Mouse (Mus musculus) lung, embryonic 14.5 days (tissue): ENCODE data around the gene Robo1. TPM values are rescaled to one million over a fixed set of nuclear protein-coding genes. Genes with fewer than 3 reads are reported as not detected.

Source experiments
- ATAC-seq: fragments of 200-750 bp; cut with Nextera tagmentation; 2 replicates; pipeline ENCODE4 v1.8.0; 2017; ENCODE audit warnings: mild to moderate bottlenecking, moderate TSS enrichment, moderate library complexity; ENCODE audit not compliant: insufficient read depth
- DNase-seq: peaks from one replicate; pipeline ENCODE4 v3.0.0-alpha.2; 2015
- H3K27ac ChIP-seq: fragments of 300-500 bp; sonication (generic); 2 replicates; pipeline ENCODE4 v1.5.1; 2014; ENCODE audit warnings: low read depth, mild to moderate bottlenecking, moderate library complexity
- H3K27me3 ChIP-seq: fragments of 300-500 bp; sonication (generic); 2 replicates; pipeline ENCODE4 v1.6.1; 2014; ENCODE audit warnings: low read length, control low read depth; ENCODE audit not compliant: insufficient read depth
- H3K36me3 ChIP-seq: fragments of 300-500 bp; sonication (generic); 2 replicates; pipeline ENCODE4 v1.6.1; 2014; ENCODE audit warnings: control low read depth; ENCODE audit not compliant: insufficient read depth
- H3K4me1 ChIP-seq: fragments of 300-500 bp; sonication (generic); 2 replicates; pipeline ENCODE4 v1.6.1; 2014; ENCODE audit warnings: antibody characterized with exemption, control low read depth; ENCODE audit not compliant: insufficient read depth
- H3K4me2 ChIP-seq: fragments of 300-500 bp; sonication (generic); 2 replicates; pipeline ENCODE4 v1.6.1; 2014; ENCODE audit warnings: mild to moderate bottlenecking
- H3K4me3 ChIP-seq: fragments of 300-500 bp; sonication (generic); 2 replicates; pipeline ENCODE4 v1.5.1; 2014; ENCODE audit warnings: low read depth, low read length
- H3K9ac ChIP-seq: fragments of 300-500 bp; sonication (generic); 2 replicates; pipeline ENCODE4 v1.6.1; 2014
- H3K9me3 ChIP-seq: fragments of 300-500 bp; sonication (generic); 2 replicates; pipeline ENCODE4 v1.6.1; 2016; ENCODE audit warnings: low read depth, low read length, control low read depth
- CTCF ChIP-seq: IDR thresholded peaks from 2 replicates; pipeline ENCODE4 v1.5.1; 2016; ENCODE audit warnings: antibody characterized with exemption, low read depth
- WGBS: fragments of 180-500 bp; shearing (Covaris S2); extraction: QIAGEN DNeasy Blood & Tissue Kit; methylation state at CpG from one replicate; pipeline ENCODE4 v1.1.7; 2014; 5-methylcytosine and 5-hydroxymethylcytosine counted together
- polyA plus RNA-seq: library from polyadenylated mRNA; unstranded; fragments of >200 nt; fragmentation: Nextera tagmentation; extraction: Ambion mirVana; gene quantifications from 2 replicates; pipeline ENCODE4 v1.2.1, GENCODE M21; 2014

The Robo1 gene
- polyA plus RNA-seq, 1 experiment from 2014 or later: 38.6 TPM

DNA sequence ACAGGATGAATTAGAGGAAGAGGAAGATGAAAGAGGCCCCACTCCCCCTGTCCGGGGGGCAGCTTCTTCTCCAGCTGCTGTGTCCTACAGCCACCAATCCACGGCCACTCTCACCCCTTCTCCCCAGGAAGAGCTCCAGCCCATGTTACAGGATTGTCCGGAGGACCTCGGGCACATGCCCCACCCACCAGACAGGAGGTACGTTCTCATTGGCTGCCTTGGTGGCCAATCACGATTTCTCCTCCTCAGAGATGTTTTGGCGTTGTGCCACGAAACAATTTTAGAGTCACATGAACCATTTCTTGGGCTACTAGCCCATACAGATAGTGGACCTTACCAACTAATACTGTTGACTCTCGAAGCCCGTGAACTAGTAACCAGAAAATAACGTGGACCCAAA, 704.8 kb downstream of the Robo1 start:
- Histone ChIP-seq H3K4me1 (no peaks in the 10 kb centered on the region), H3K4me3 (no peak overlapping the region), H3K9ac (no peak overlapping the region), H3K27ac (no peak overlapping the region), H3K27me3 (no peaks in the 10 kb centered on the region), H3K36me3 (peaks cover 31% of the 10 kb centered on the region), H3K9me3 (no peaks in the 10 kb centered on the region), H3K4me2 (no peak overlapping the region)
- no peak for ATAC-seq
- 95% methylated on average over 11 of the region's 11 CpGs for WGBS
- no peak for TF ChIP-seq CTCF
- no peak for DNase-seq

DNA sequence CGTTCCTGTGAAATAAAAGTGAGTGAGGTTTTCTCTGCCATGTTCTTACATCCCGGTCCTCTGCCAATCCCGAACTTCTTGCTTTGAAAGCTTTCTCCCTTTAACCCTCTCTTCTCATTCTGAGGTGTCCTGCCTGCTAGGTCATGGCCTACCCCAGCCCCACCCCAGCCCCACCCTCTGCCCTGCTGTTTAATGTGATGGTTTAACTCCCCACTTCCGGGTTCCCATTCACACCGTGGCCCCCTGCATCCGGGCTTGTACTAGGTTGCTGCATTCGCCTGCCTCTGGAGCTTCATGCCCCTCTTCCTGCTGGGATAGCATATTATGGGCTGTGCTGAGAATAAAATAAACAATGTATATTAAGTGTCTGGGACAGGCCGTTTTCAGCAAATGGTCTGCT, 706.4 kb downstream of the Robo1 start:
- no peak for TF ChIP-seq CTCF
- Histone ChIP-seq H3K36me3 (peaks cover 28% of the 10 kb centered on the region), H3K4me1 (no peaks in the 10 kb centered on the region), H3K4me3 (no peak overlapping the region), H3K9ac (no peak overlapping the region), H3K27ac (no peak overlapping the region), H3K4me2 (no peak overlapping the region), H3K9me3 (no peaks in the 10 kb centered on the region), H3K27me3 (no peaks in the 10 kb centered on the region)
- DNase-seq (peak; percentile 36), ATAC-seq (peak; percentile 33; the same call in 1 of the 2 replicates)
- 47% methylated on average over 8 of the region's 8 CpGs for WGBS

DNA sequence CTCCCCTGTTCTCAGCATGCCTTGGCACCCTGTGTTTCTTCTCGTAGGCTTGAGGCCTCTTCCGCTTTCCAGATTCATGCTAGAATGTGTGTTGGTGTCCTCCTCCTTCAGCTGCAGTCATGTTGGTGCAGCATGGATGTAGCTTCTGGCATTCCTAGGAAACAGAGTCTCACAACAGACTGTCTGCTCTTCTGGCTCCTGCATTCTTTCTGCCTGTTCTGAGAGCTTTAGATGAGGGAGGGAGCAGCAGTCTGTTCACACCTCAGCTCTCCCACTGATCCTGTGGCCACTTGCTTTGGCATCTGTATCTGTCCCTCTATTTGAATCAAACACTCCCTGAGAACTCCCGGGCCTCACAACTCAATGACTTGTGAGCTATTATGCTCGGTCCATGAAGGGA, 707.9 kb downstream of the Robo1 start:
- no peak overlapping the region for H3K4me2 ChIP-seq
- 55% methylated on average over 4 of the region's 4 CpGs for WGBS
- H3K4me1 ChIP-seq: no peaks in the 10 kb centered on the region
- peak; percentile 21 for DNase-seq
- TF ChIP-seq CTCF: no peak
- H3K9ac ChIP-seq: no peak overlapping the region
- H3K27ac ChIP-seq: peak overlapping the region; percentile 66; the same call in 1 of the 2 replicates
- no peak for ATAC-seq
- H3K9me3 ChIP-seq: no peaks in the 10 kb centered on the region
- peaks cover 17% of the 10 kb centered on the region for H3K36me3 ChIP-seq
- no peaks in the 10 kb centered on the region for H3K27me3 ChIP-seq
- H3K4me3 ChIP-seq: no peak overlapping the region

DNA sequence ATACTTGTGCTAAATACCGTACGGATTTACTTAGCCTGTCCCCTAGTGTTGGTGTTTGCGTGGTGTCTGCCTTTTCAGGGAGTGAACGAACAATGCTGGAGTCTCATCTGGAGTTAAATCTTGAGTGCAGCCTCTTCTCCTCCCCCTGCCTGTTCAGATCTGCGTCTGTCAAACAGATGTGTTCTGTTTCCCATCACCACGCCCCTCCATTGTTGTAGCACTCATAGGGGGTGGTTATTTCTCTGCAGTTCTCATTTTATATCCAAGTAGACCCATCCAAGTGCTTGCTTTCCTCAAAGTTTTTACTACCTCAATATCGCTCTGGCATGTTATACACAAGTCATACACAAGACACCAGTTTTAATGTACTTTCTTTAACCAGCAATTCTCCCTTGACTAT, 708.7 kb downstream of the Robo1 start:
- peak overlapping the region; percentile 60; the same call in 1 of the 2 replicates for H3K27ac ChIP-seq
- TF ChIP-seq CTCF: peak; percentile 22; the same call in 1 of the 2 replicates
- 42% methylated on average over 7 of the region's 7 CpGs for WGBS

DNA sequence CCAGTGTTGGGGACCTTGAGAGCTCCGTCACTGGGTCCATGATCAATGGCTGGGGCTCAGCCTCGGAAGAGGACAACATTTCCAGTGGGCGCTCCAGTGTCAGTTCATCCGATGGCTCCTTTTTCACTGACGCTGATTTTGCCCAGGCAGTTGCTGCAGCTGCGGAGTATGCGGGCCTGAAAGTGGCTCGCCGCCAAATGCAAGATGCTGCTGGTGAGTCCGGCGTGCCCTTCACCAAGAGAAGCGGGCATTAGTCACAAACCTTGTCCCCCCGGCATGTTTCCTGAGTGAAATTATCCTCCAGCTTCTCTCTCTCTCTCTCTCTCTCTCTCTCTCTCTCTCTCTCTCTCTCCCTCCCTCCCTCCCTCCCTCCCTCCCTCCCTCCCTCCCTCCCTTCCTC, 716.2 kb downstream of the Robo1 start:
- Histone ChIP-seq H3K9ac (no peak overlapping the region), H3K27me3 (no peaks in the 10 kb centered on the region), H3K4me2 (no peak overlapping the region), H3K36me3 (no peaks in the 10 kb centered on the region), H3K9me3 (no peaks in the 10 kb centered on the region), H3K27ac (no peak overlapping the region), H3K4me3 (no peak overlapping the region), H3K4me1 (no peaks in the 10 kb centered on the region)
- no peak for DNase-seq
- no peak for ATAC-seq
- WGBS: 89% methylated on average over 13 of the region's 13 CpGs
- no peak for TF ChIP-seq CTCF

More for the DNA sequence above, 708.7 kb downstream of the Robo1 start:
- Histone ChIP-seq H3K4me3 (no peak overlapping the region), H3K9ac (no peak overlapping the region), H3K9me3 (no peaks in the 10 kb centered on the region), H3K4me2 (no peak overlapping the region), H3K4me1 (no peaks in the 10 kb centered on the region), H3K36me3 (peaks cover 10% of the 10 kb centered on the region), H3K27me3 (no peaks in the 10 kb centered on the region)
- ATAC-seq: peak; percentile 92
- DNase-seq: peak; percentile 89

DNA sequence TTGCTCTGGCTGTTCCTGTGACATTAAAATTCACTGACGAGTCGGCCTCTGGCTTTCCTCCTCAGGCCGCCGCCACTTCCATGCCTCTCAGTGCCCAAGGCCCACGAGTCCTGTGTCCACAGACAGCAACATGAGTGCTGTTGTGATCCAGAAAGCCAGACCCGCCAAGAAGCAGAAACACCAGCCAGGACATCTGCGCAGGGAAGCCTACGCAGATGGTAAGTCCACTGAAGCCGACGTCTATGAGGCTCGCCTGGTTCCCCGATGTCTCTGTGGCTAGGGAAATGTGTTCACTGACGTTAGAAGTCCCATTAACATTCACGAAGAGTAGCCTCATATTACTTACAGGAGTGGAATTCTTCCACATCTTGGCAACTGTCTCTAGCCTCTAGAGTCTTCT, 719.6 kb downstream of the Robo1 start:
- H3K9me3 ChIP-seq: no peaks in the 10 kb centered on the region
- no peak overlapping the region for H3K4me3 ChIP-seq
- H3K9ac ChIP-seq: no peak overlapping the region
- no peak for TF ChIP-seq CTCF
- DNase-seq (no peak), ATAC-seq (no peak)
- no peak overlapping the region for H3K4me2 ChIP-seq
- WGBS: 74% methylated on average over 14 of the region's 14 CpGs
- H3K27me3 ChIP-seq: no peaks in the 10 kb centered on the region
- H3K36me3 ChIP-seq: no peaks in the 10 kb centered on the region
- no peaks in the 10 kb centered on the region for H3K4me1 ChIP-seq
- H3K27ac ChIP-seq: no peak overlapping the region

DNA sequence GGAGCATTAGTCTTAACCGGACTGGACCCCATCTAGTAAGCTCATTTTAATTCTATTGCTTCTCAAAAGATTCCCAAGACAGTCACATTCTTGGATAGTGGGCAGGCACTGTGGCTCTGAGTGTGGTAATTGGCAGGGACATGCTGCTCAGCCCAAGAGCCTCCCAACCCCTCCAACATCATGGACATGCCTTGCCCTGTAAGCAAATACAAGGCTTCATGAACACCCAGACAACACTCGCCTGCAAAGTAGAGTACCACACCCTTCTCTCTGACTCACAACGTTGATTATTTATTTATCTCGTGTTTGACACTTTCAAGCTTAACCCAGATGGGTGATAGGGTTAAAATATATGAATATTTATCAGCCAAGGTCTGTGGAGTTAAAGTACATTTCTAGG, 722.9 kb downstream of the Robo1 start:
- WGBS: 71% methylated on average over 4 of the region's 4 CpGs
- H3K9ac ChIP-seq: no peak overlapping the region
- DNase-seq (no peak), ATAC-seq (no peak)
- H3K27me3 ChIP-seq: no peaks in the 10 kb centered on the region
- H3K36me3 ChIP-seq: 0 out of 2 replicates have a peak, but pooled peaks cover 3% of the 10 kb centered on the region
- no peaks in the 10 kb centered on the region for H3K4me1 ChIP-seq
- no peaks in the 10 kb centered on the region for H3K9me3 ChIP-seq
- no peak for TF ChIP-seq CTCF
- H3K4me2 ChIP-seq: no peak overlapping the region
- no peak overlapping the region for H3K27ac ChIP-seq
- no peak overlapping the region for H3K4me3 ChIP-seq
